Mouse (Mus musculus) G1E-ER4 (cell line): Measurements from ENCODE around the gene Stard3. TPM values are rescaled to one million over a fixed set of nuclear protein-coding genes. Genes with fewer than 3 reads are reported as not detected.

ENCODE experiments used
- GATA1 ChIP-seq: IDR thresholded peaks from one replicate; pipeline ENCODE4 v1.8.0; 2012; ENCODE audit warnings: low read length, inconsistent platforms
- polyA plus RNA-seq: library from polyadenylated mRNA; stranded (reverse); fragments of >175 nt; gene quantifications from 2 replicates; pipeline ENCODE4 v1.2.3, GENCODE M21; 2012

Gene Stard3
- polyA plus RNA-seq, 1 experiment: 31.5 TPM

GRCm38 (mm10) chr11:98390141-98390540 lies 32.0 kb downstream of the Stard3 start:
- no peak for TF ChIP-seq GATA1

- no peak for TF ChIP-seq GATA1
These were observed 33.9 kb downstream of the Stard3 start for GRCm38 (mm10) chr11:98392034-98392433.

- TF ChIP-seq GATA1: no peak
These were observed 34.5 kb downstream of the Stard3 start for GRCm38 (mm10) chr11:98392645-98393044.

- no peak for TF ChIP-seq GATA1
These were observed 35.1 kb downstream of the Stard3 start for GRCm38 (mm10) chr11:98393317-98393716.

- no peak for TF ChIP-seq GATA1
These were observed 36.1 kb downstream of the Stard3 start for GRCm38 (mm10) chr11:98394301-98394700.

GRCm38 (mm10) chr11:98395041-98395440 lies 36.9 kb downstream of the Stard3 start:
- no peak for TF ChIP-seq GATA1

- no peak for TF ChIP-seq GATA1
These were observed 39.8 kb downstream of the Stard3 start for GRCm38 (mm10) chr11:98397946-98398345.

- TF ChIP-seq GATA1: no peak
These were observed 42.1 kb downstream of the Stard3 start, which contains the start of gene Pgap3 for GRCm38 (mm10) chr11:98400161-98400726. TSS of gene Pgap3 (minus strand) at chr11:98400490.

- TF ChIP-seq GATA1: no peak
These were observed 42.6 kb downstream of the Stard3 start for GRCm38 (mm10) chr11:98400816-98401215.

GRCm38 (mm10) chr11:98406621-98407020 lies 48.5 kb downstream of the Stard3 start:
- TF ChIP-seq GATA1: no peak

GRCm38 (mm10) chr11:98408872-98409271 lies 50.7 kb downstream of the Stard3 start:
- TF ChIP-seq GATA1: no peak

GRCm38 (mm10) chr11:98409341-98409822 lies 51.2 kb downstream of the Stard3 start:
- no peak for TF ChIP-seq GATA1

- no peak for TF ChIP-seq GATA1
These were observed 54.2 kb downstream of the Stard3 start, which contains the start of gene Erbb2 for GRCm38 (mm10) chr11:98412273-98412796. TSS of gene Erbb2 (plus strand) at chr11:98412470.

GRCm38 (mm10) chr11:98412797-98413301 lies 54.7 kb downstream of the Stard3 start:
- no peak for TF ChIP-seq GATA1

GRCm38 (mm10) chr11:98413731-98414130 lies 55.6 kb downstream of the Stard3 start:
- TF ChIP-seq GATA1: no peak

- no peak for TF ChIP-seq GATA1
These were observed 56.0 kb downstream of the Stard3 start for GRCm38 (mm10) chr11:98414162-98414561.

GRCm38 (mm10) chr11:98417074-98417473 lies 58.9 kb downstream of the Stard3 start:
- TF ChIP-seq GATA1: no peak
